Mouse (Mus musculus) forebrain, embryonic 13.5 days (tissue): ENCODE data around the gene Hcrt. TPM values are rescaled to one million over a fixed set of nuclear protein-coding genes. Genes with fewer than 3 reads are reported as not detected.

ENCODE experiments used
- ATAC-seq: fragments of 200-750 bp; cut with Nextera tagmentation; 2 replicates; pipeline ENCODE4 v1.8.0; 2017
- H3K27ac ChIP-seq: fragments of 300-500 bp; sonication (generic); 2 replicates; pipeline ENCODE4 v1.5.1; 2015; ENCODE audit warnings: inconsistent platforms, mild to moderate bottlenecking, moderate library complexity
- H3K27me3 ChIP-seq: fragments of 300-500 bp; sonication (generic); 2 replicates; pipeline ENCODE4 v1.6.1; 2015; ENCODE audit warnings: mild to moderate bottlenecking, inconsistent platforms
- H3K36me3 ChIP-seq: fragments of 300-500 bp; sonication (generic); 2 replicates; pipeline ENCODE4 v1.6.1; 2015; ENCODE audit warnings: mild to moderate bottlenecking, inconsistent platforms; ENCODE audit not compliant: poor library complexity, severe bottlenecking
- H3K4me1 ChIP-seq: fragments of 300-500 bp; sonication (generic); 2 replicates; pipeline ENCODE4 v1.6.1; 2015; ENCODE audit warnings: inconsistent platforms
- H3K4me2 ChIP-seq: fragments of 300-500 bp; sonication (generic); 2 replicates; pipeline ENCODE4 v1.6.1; 2015; ENCODE audit warnings: inconsistent platforms, mild to moderate bottlenecking, moderate library complexity
- H3K4me3 ChIP-seq: fragments of 300-500 bp; sonication (generic); 2 replicates; pipeline ENCODE4 v1.5.1; 2015; ENCODE audit warnings: mild to moderate bottlenecking, inconsistent platforms
- H3K9ac ChIP-seq: fragments of 300-500 bp; sonication (generic); 2 replicates; pipeline ENCODE4 v1.6.1; 2015; ENCODE audit warnings: mild to moderate bottlenecking, inconsistent platforms
- H3K9me3 ChIP-seq: fragments of 300-500 bp; sonication (generic); replicated peaks from 2 replicates; pipeline ENCODE4 v1.6.1; 2016; ENCODE audit warnings: inconsistent platforms
- WGBS: fragments of 180-500 bp; shearing (Covaris S2); methylation state at CpG from one replicate; pipeline ENCODE4 v1.1.7; 2015; 5-methylcytosine and 5-hydroxymethylcytosine counted together
- polyA plus RNA-seq: library from polyadenylated mRNA; unstranded; fragments of >200 nt; fragmentation: Nextera tagmentation; extraction: Ambion mirVana; gene quantifications from 2 replicates; pipeline ENCODE4 v1.2.1, GENCODE M21; 2015

Gene Hcrt
- polyA plus RNA-seq, 1 experiment from 2014 or later = not detected

DNA sequence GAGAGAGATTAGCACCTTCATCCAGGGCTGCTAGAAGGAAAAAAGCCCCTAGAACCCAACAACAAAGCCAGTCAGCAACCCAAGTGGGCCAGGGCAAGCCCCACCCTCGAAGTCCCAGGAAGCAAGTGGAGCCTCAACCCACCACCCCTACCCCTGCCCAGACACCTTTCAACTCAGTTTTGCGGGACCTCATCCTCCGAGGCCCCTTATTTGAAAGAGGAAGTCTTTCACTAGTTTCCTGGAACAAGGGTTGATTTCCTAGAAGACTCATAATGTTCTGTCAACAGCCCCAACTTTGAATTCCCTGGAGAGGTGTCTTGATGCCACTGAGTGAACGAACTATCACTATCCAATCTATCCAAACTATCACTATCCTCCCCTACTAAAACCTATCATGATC lies 32.8 kb downstream of the Hcrt start:
- H3K27me3 ChIP-seq = no peaks in the 10 kb centered on the region
- no peak overlapping the region for H3K4me2 ChIP-seq
- WGBS = 89% methylated on average over 4 of the region's 4 CpGs
- no peak overlapping the region for H3K9ac ChIP-seq
- H3K4me1 ChIP-seq = no peaks in the 10 kb centered on the region
- H3K36me3 ChIP-seq = peaks cover 23% of the 10 kb centered on the region; the same call in 1 of the 2 replicates
- ATAC-seq = no peak
- no peak overlapping the region for H3K27ac ChIP-seq
- H3K9me3 ChIP-seq = no peaks in the 10 kb centered on the region
- no peak overlapping the region for H3K4me3 ChIP-seq

DNA sequence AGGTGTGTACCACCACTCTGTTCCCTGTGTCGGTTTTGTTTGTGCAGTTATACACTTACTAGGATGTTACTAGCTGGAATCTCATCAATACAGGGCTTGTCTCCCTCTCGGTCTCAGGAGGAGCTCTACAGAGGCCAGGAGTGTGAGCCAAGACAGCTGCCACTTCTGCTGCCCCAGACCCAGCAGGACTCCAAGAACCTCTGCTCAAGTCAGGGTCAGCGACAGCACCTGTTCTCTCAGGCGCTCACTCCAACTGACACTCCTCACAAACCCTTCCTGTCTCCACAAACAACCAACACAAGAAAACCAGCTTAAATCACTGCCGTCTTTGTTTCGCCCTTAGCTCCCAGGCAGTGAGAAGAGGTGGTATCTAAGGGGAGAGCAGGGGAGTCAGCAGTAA lies 34.1 kb downstream of the Hcrt start:
- Histone ChIP-seq H3K4me1 (no peaks in the 10 kb centered on the region), H3K4me2 (no peak overlapping the region), H3K9ac (no peak overlapping the region), H3K27ac (no peak overlapping the region), H3K36me3 (peaks cover 20% of the 10 kb centered on the region; the same call in 1 of the 2 replicates), H3K27me3 (no peaks in the 10 kb centered on the region), H3K4me3 (no peak overlapping the region), H3K9me3 (no peaks in the 10 kb centered on the region)
- WGBS = 86% methylated on average over 6 of the region's 6 CpGs
- ATAC-seq = no peak

- Histone ChIP-seq H3K36me3 (peaks cover 7% of the 10 kb centered on the region; the same call in 1 of the 2 replicates), H3K4me1 (peaks cover 5% of the 10 kb centered on the region; the same call in 1 of the 2 replicates), H3K27me3 (no peaks in the 10 kb centered on the region), H3K4me2 (no peak overlapping the region), H3K27ac (no peak overlapping the region), H3K9me3 (no peaks in the 10 kb centered on the region), H3K4me3 (no peak overlapping the region), H3K9ac (no peak overlapping the region)
- 94% methylated on average over 3 of the region's 3 CpGs for WGBS
- ATAC-seq = no peak
Observed at GRCm38 (mm10) chr11:100727201-100727600, 35.5 kb downstream of the Hcrt start.

- ATAC-seq = no peak
Observed at GRCm38 (mm10) chr11:100724919-100725512, 37.7 kb downstream of the Hcrt start.

DNA sequence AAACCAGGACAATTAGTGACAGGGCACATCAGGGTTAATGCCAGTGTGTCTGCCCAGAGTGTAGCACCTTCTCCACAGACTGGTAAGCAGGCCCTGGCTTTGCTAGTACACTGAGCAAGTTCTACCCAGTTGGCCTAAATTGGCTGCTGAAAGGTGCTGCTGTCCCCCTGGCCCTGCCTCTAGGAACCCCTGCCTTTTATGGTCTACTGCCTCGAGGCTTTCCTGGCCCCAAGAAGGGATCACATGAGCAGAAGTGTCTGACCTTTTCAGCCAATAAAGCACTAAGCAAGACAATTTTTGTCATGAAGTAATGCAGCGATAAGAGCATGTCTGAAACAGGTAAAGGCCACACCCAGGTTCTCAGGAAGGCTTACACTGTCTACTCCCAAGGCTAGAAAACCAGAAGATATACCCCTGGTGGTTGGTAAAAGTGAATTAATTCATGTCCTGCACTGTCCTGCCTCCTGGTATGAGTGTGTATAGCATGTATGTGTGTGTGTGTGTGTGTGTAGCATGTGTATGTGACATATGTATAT lies 40.2 kb downstream of the Hcrt start:
- Histone ChIP-seq H3K4me2 (no peak overlapping the region), H3K4me1 (peaks cover 19% of the 10 kb centered on the region)
- WGBS = 62% methylated on average over 2 of the region's 2 CpGs

More at GRCm38 (mm10) chr11:100724919-100725512, 37.7 kb downstream of the Hcrt start:
- Histone ChIP-seq H3K27ac (no peak overlapping the region), H3K4me1 (peaks cover 19% of the 10 kb centered on the region), H3K27me3 (no peaks in the 10 kb centered on the region), H3K36me3 (peaks cover 6% of the 10 kb centered on the region; the same call in 1 of the 2 replicates), H3K9ac (no peak overlapping the region), H3K9me3 (no peaks in the 10 kb centered on the region), H3K4me2 (no peak overlapping the region), H3K4me3 (no peak overlapping the region)
- WGBS = 65% methylated on average over 5 of the region's 5 CpGs

DNA sequence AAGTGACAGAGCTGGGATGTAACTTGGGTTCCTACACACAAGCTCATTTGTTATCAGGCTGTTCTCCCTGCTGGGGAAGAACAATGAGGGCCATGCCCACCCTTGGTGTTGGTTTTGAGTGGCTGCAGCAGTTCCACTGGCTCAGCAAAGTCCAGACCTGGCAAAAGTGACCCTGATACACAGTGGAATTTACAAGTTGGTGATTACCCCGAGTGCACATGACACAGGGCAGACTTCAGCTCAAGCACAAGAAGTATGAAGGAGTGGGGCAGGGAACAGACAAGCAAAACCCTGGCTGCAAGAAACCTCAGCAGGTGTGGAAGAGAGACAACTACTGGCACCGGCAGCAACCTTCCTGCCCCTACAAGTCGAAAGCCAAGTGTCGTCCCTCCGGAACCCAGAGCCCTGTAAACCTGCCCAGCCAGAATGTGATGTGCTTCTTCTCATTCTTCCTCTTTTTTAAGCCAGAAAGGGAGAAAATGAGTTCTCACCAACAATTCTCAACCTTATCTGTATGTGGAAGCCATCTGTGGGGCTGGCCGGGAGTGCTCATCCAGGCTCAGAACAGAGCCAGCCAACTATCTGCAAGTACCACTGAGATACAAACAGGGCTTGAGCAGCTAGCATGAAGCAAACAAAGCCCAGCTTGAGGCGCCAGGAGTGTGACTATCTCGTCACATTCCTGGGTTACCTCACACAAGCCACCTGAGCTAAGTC lies 40.8 kb downstream of the Hcrt start:
- H3K9ac ChIP-seq = no peak overlapping the region
- peaks cover 19% of the 10 kb centered on the region for H3K4me1 ChIP-seq
- H3K36me3 ChIP-seq = peaks cover 30% of the 10 kb centered on the region
- no peak overlapping the region for H3K4me2 ChIP-seq
- no peaks in the 10 kb centered on the region for H3K27me3 ChIP-seq
- H3K4me3 ChIP-seq = no peak overlapping the region
- WGBS = 67% methylated on average over 8 of the region's 8 CpGs
- no peak overlapping the region for H3K27ac ChIP-seq
- no peak for ATAC-seq
- no peaks in the 10 kb centered on the region for H3K9me3 ChIP-seq

More for the DNA sequence above, 40.2 kb downstream of the Hcrt start:
- Histone ChIP-seq H3K4me3 (no peak overlapping the region), H3K27ac (no peak overlapping the region), H3K9ac (no peak overlapping the region), H3K27me3 (no peaks in the 10 kb centered on the region), H3K36me3 (peaks cover 24% of the 10 kb centered on the region), H3K9me3 (no peaks in the 10 kb centered on the region)
- ATAC-seq = no peak

GRCm38 (mm10) chr11:100721254-100721653 lies 41.5 kb downstream of the Hcrt start:
- Histone ChIP-seq H3K4me2 (no peak overlapping the region), H3K4me3 (no peak overlapping the region), H3K27ac (no peak overlapping the region), H3K36me3 (peaks cover 36% of the 10 kb centered on the region), H3K27me3 (no peaks in the 10 kb centered on the region), H3K9ac (no peak overlapping the region), H3K9me3 (no peaks in the 10 kb centered on the region), H3K4me1 (peaks cover 19% of the 10 kb centered on the region)
- ATAC-seq = no peak
- WGBS = 51% methylated on average over 4 of the region's 4 CpGs

- H3K36me3 ChIP-seq = peaks cover 45% of the 10 kb centered on the region
- H3K27ac ChIP-seq = no peak overlapping the region
- H3K9ac ChIP-seq = no peak overlapping the region
- H3K4me2 ChIP-seq = no peak overlapping the region
- peaks cover 19% of the 10 kb centered on the region for H3K4me1 ChIP-seq
- H3K4me3 ChIP-seq = no peak overlapping the region
- ATAC-seq = no peak
- 80% methylated on average over 5 of the region's 5 CpGs for WGBS
- no peaks in the 10 kb centered on the region for H3K9me3 ChIP-seq
- H3K27me3 ChIP-seq = no peaks in the 10 kb centered on the region
Observed at GRCm38 (mm10) chr11:100720345-100720744, 42.4 kb downstream of the Hcrt start.

DNA sequence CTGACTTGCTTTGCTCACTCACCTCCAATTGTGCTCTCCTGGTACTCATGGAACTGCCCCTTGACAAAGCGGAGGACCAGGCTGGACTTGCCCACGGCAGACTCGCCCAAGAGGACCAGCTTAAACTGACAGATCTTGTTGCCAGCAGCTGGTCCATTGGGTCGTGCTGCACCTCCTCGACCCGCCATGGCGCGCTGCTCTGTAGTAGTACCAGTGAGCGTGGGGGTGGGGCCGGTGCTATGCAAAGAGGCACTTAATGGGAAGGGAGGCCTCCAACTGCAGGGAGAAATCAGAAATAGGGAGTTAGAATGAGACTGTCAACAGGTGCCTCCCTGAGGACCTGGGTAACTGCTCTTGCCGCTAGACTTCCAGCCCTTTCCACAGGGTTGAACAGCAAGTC lies 42.8 kb downstream of the Hcrt start:
- no peaks in the 10 kb centered on the region for H3K27me3 ChIP-seq
- 81% methylated on average over 11 of the region's 11 CpGs for WGBS
- H3K36me3 ChIP-seq = peaks cover 47% of the 10 kb centered on the region
- no peak overlapping the region for H3K9ac ChIP-seq
- no peak overlapping the region for H3K27ac ChIP-seq
- no peaks in the 10 kb centered on the region for H3K9me3 ChIP-seq
- H3K4me1 ChIP-seq = peaks cover 20% of the 10 kb centered on the region
- no peak overlapping the region for H3K4me3 ChIP-seq
- no peak for ATAC-seq
- no peak overlapping the region for H3K4me2 ChIP-seq

DNA sequence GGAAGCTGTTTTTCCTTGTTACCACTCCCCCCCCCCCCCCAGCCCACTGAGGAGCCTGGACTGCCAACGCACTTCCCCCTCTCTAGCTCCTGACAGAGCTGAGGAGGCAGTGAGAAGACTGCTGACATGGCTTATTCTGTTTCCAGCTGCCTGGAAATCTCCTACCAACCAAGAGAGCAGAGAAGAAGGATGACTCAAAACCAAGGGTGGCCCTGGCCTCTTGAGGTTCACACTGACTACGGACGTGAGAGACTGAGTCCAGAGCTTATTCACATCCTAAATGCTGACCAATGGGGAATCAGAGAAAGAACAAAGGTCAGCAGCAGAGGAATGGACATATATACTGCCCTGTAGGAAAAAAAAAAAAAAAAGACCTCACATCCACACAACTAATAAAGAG lies 43.4 kb downstream of the Hcrt start:
- peaks cover 48% of the 10 kb centered on the region for H3K36me3 ChIP-seq
- no peak overlapping the region for H3K27ac ChIP-seq
- no peak overlapping the region for H3K4me3 ChIP-seq
- H3K4me1 ChIP-seq = peaks cover 26% of the 10 kb centered on the region
- H3K4me2 ChIP-seq = no peak overlapping the region
- 82% methylated on average over 3 of the region's 3 CpGs for WGBS
- no peaks in the 10 kb centered on the region for H3K9me3 ChIP-seq
- ATAC-seq = no peak
- no peaks in the 10 kb centered on the region for H3K27me3 ChIP-seq
- H3K9ac ChIP-seq = no peak overlapping the region

DNA sequence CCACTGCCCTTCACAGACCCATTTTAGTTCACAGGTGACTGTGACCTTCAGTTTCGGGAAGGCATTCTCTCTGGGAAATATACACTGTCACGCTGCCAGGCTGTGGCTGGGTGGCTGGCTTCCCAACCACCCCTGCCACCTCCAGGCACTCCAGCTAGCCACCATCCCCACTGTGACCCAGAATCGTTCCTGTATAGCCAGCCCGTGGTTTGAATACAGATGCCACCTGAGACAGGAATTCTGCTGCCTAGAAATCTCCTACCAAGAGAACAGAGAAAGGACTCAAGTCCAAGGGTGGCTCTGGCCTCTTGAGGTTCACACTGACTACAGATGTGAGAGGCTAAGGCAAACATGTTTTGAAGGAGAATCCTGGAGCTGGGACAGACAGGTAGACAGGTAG lies 43.9 kb downstream of the Hcrt start:
- no peaks in the 10 kb centered on the region for H3K27me3 ChIP-seq
- H3K27ac ChIP-seq = no peak overlapping the region
- peaks cover 30% of the 10 kb centered on the region for H3K4me1 ChIP-seq
- no peak overlapping the region for H3K4me3 ChIP-seq
- peaks cover 48% of the 10 kb centered on the region for H3K36me3 ChIP-seq
- H3K4me2 ChIP-seq = no peak overlapping the region
- ATAC-seq = no peak
- 91% methylated on average over 4 of the region's 4 CpGs for WGBS
- H3K9me3 ChIP-seq = no peaks in the 10 kb centered on the region
- no peak overlapping the region for H3K9ac ChIP-seq

GRCm38 (mm10) chr11:100718462-100718861 lies 44.3 kb downstream of the Hcrt start:
- 92% methylated on average over 7 of the region's 7 CpGs for WGBS
- H3K9ac ChIP-seq = no peak overlapping the region
- peaks cover 48% of the 10 kb centered on the region for H3K36me3 ChIP-seq
- no peak overlapping the region for H3K4me2 ChIP-seq
- peaks cover 34% of the 10 kb centered on the region for H3K4me1 ChIP-seq
- H3K4me3 ChIP-seq = no peak overlapping the region
- H3K27ac ChIP-seq = no peak overlapping the region
- H3K27me3 ChIP-seq = no peaks in the 10 kb centered on the region
- ATAC-seq = no peak
- no peaks in the 10 kb centered on the region for H3K9me3 ChIP-seq
